Mouse (Mus musculus) MEL (cell line): ENCODE data around the gene Nf2.

Experiments used
- CTCF ChIP-seq, 3 experiments: IDR thresholded peaks in 2 of 3; conservative IDR thresholded peaks in 1 of 3; 2 replicates each; pipeline ENCODE4 v1.5.1; 2011 to 2012; ENCODE audit warnings: low read length in 3 of 3, low read depth in 2 of 3, mild to moderate bottlenecking in 2 of 3, improper control_type of control experiment in 1 of 3, inconsistent platforms in 1 of 3, mixed read lengths in 1 of 3, moderate library complexity in 1 of 3; ENCODE audit not compliant: control insufficient read depth in 1 of 3, insufficient read depth in 1 of 3, poor library complexity in 1 of 3, severe bottlenecking in 1 of 3
- E2F4 ChIP-seq: IDR thresholded peaks from 2 replicates; pipeline ENCODE4 v1.6.1; 2011; ENCODE audit warnings: low read depth, low read length, improper control_type of control experiment, borderline replicate concordance
- EP300 ChIP-seq, 2 experiments: IDR thresholded peaks; 2 replicates each; pipeline ENCODE4 v1.6.1; 2011; ENCODE audit warnings: improper control_type of control experiment in 2 of 2, low read length in 2 of 2, low read depth in 1 of 2, mild to moderate bottlenecking in 1 of 2
- MYB ChIP-seq: IDR thresholded peaks from 2 replicates; pipeline ENCODE4 v1.6.1; 2011; ENCODE audit warnings: mild to moderate bottlenecking, low read depth, low read length, improper control_type of control experiment
- MYC ChIP-seq: IDR thresholded peaks from 2 replicates; pipeline ENCODE4 v1.6.1; 2011; ENCODE audit warnings: low read depth, mild to moderate bottlenecking, low read length, improper control_type of control experiment, moderate library complexity
- POLR2AphosphoS5 ChIP-seq: IDR thresholded peaks from 2 replicates; pipeline ENCODE4 v1.6.1; 2012; ENCODE audit warnings: low read depth, borderline replicate concordance, mild to moderate bottlenecking, inconsistent platforms, low read length, moderate library complexity, mixed read lengths
- RCOR1 ChIP-seq: IDR thresholded peaks from 2 replicates; pipeline ENCODE4 v1.6.1; 2012; ENCODE audit warnings: low read depth, mild to moderate bottlenecking, inconsistent platforms, low read length, improper control_type of control experiment
- TBP ChIP-seq: IDR thresholded peaks from 2 replicates; pipeline ENCODE4 v1.8.0; 2011; ENCODE audit warnings: low read depth, low read length, improper control_type of control experiment
- USF1 ChIP-seq: IDR thresholded peaks from 2 replicates; pipeline ENCODE4 v1.6.1; 2014; ENCODE audit warnings: low read depth, mild to moderate bottlenecking, inconsistent platforms, low read length, improper control_type of control experiment, moderate library complexity
- ZKSCAN1 ChIP-seq: IDR thresholded peaks from 2 replicates; pipeline ENCODE4 v1.6.1; 2012; ENCODE audit warnings: low read depth, mild to moderate bottlenecking, inconsistent platforms, low read length, improper control_type of control experiment, moderate library complexity
- ZNF384 ChIP-seq: IDR thresholded peaks from 2 replicates; pipeline ENCODE4 v1.6.1; 2012; ENCODE audit warnings: low read depth, mild to moderate bottlenecking, inconsistent platforms, low read length, improper control_type of control experiment

DNA sequence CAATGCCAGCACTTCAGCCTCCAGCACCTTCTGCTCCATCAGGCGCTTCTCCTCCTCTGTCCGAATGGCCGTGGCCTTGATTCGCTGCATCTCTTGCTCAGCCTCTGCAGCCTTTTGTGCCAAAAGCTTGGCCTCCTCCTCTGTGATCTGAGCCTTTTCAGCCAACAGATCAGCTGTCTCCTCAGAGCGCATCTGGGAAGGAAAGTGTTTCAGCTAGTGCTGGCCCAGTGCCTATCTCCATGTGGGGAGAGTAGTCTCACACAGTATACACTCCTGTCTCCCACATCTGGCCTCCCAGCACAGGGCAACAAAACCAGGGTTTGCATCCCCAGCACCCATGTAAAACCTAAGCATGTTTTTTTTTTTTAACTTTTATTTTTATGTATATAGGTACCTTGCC is 59.6 kb downstream of the Nf2 start:
- TF ChIP-seq MYC, result no peak
- TF ChIP-seq CTCF (IDR thresholded peaks at IDR 0.05 in 2 of 3, conservative IDR thresholded peaks at IDR 0.05 in 1 of 3; ENCODE audit: control insufficient read depth in 1 of 3, insufficient read depth in 1 of 3, low read depth in 2 of 3, low read length in 3 of 3, poor library complexity in 1 of 3, severe bottlenecking in 1 of 3), result no peak
- TF ChIP-seq TBP, result no peak
- no peak for TF ChIP-seq ZKSCAN1
- TF ChIP-seq MYB, result no peak
- no peak for TF ChIP-seq E2F4
- no peak for TF ChIP-seq EP300 (IDR thresholded peaks at IDR 0.05; ENCODE audit: low read depth in 1 of 2, low read length in 2 of 2)
- no peak for TF ChIP-seq RCOR1
- TF ChIP-seq USF1, result no peak
- no peak for TF ChIP-seq POLR2AphosphoS5
- TF ChIP-seq ZNF384, result no peak
